Mouse (Mus musculus) urinary bladder, adult 18-20 months (tissue): ENCODE results near the gene Krtap14.

Experiments
- DNase-seq, 2 experiments: peaks; one replicate each; pipeline ENCODE4 v3.0.0; 2022; ENCODE audit warnings: low spot score in 2 of 2, mixed read lengths in 2 of 2

The Krtap14 gene

GRCm38 (mm10) chr16:88826095-88826652 is at the start of gene Krtap14:
Gene Krtap14, minus strand, starts transcription at chr16:88826145.
- DNase-seq = no peak

GRCm38 (mm10) chr16:88874169-88874568 is 48.2 kb upstream of the Krtap14 start, which contains the start of gene Krtap19-2:
Gene Krtap19-2, minus strand, starts transcription at chr16:88874269.
- DNase-seq = no peak

DNA sequence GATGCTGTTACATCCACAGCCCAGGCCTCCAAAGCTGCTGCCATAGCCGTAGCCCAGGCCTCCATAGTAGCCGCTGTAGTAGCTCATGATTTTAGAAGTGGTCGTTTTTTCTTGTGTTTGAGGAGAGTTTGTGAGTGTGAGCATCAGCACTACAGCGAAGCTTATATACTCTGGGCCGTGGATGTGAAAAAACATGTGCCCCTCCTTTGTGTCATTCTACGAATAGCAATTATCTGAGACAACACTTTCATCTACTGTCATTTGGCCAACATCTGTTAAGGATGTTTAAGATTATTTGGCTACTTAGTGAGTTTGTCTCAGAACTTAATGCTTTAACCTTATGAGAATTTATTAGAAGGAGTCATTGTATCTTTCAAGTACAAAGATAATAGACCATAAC is 43.4 kb upstream of the Krtap14 start, which contains the start of gene Krtap19-1:
TSS of gene Krtap19-1 (minus strand) at position 101 of the 400 bp plus-strand sequence.
- no peak for DNase-seq

GRCm38 (mm10) chr16:88864887-88865407 is 39.0 kb upstream of the Krtap14 start:
- no peak for DNase-seq

GRCm38 (mm10) chr16:88851450-88851849 is 25.5 kb upstream of the Krtap14 start:
- no peak for DNase-seq

GRCm38 (mm10) chr16:88848558-88848957 is 22.6 kb upstream of the Krtap14 start:
- DNase-seq = no peak

GRCm38 (mm10) chr16:88847363-88847762 is 21.4 kb upstream of the Krtap14 start:
- no peak for DNase-seq

GRCm38 (mm10) chr16:88826978-88827377 is 1.0 kb upstream of the Krtap14 start:
- DNase-seq = no peak

- DNase-seq = no peak
These were observed 2.2 kb downstream of the Krtap14 start for GRCm38 (mm10) chr16:88823736-88824135.

DNA sequence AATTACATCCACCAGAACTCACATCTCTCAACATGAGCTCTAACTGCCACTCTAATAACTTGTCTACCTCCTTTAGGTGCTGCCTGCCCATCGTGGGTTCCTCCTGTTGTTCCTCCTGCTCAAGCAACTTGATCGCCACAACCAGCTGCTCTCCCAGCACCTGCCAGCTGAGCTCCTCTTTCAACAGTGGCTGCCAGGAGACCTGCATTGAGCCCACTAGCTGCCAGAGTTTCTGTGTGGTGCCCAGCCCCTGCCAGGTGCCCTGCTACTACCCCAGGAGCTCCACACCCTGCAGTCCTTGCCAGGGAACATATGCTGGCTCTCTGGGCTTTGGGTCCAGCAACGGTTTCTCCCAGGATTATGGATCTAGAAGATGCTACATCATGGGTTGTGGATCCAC is 5.9 kb downstream of the Krtap14 start, which contains the start of gene Krtap15:
TSS of gene Krtap15 (plus strand) at position 150 of the 400 bp plus-strand sequence.
- no peak for DNase-seq

DNA sequence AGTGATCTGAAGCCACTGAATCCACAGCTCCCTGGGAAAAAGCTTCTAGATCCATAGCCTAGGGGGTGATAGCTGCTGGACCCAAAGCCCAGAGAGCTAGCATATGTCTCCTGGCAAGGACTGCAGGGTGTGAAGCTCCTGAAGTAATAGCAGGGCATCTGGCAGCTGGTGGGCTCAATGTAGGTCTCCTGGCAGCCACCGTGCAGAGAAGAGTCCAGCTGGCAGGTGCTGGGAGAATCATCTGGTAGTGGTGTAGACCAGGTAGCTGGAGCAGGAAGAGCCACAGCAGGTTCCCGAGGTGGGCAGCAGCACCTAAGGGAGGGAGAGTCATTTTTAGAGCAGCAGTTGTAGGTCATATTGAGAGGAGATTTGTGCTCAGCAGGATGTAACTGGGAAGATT is 14.1 kb downstream of the Krtap14 start, which contains the start of gene Gm20741:
TSS of gene Gm20741 (minus strand) at position 394 of the 400 bp plus-strand sequence.
- no peak for DNase-seq

DNA sequence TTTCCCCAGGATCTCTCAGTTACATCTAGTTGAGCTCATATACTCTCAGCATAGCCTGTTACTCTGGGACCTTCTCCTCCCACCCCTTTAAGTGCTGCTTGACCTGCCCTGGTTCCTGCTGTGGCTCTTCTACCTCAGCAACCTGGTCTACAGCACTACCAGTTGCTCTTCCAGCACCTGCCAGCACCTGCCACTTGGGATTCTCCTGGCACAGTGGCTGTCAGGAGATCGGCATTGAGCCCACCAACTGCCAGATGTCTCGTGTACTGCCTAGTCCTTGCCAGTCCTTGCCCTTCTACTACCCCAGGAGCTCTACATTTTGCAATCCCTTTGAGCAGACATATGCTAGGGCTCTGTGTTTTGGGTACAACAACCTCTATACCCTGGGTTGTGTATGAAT is 39.2 kb downstream of the Krtap14 start:
- no peak for DNase-seq

- DNase-seq = no peak
These were observed 48.3 kb downstream of the Krtap14 start, which contains the start of gene Gm5965 for GRCm38 (mm10) chr16:88777596-88777995. Gene Gm5965, plus strand, starts transcription at chr16:88777896.

DNA sequence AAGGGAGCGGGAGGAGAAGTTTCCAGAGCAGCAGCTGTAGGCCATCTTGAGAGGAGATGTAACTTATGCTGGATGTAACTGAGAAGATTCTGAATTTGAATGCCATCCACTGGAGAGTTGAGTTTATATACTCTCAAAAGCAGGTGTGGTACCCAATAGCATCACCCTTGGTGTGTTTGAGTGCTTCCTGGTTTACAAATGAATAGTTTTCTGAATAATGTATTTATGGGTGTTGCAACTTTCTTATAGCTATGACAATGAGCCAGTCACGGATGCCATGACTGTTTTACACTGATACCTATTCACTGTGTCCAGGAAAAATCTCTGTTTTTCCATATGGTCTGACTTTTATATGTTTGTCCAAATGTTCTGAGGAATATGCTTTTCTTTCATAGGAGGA is 51.8 kb downstream of the Krtap14 start, which contains the start of gene 2310057N15Rik:
TSS of gene 2310057N15Rik (minus strand) at position 101 of the 400 bp plus-strand sequence.
- DNase-seq = no peak
